Mouse (Mus musculus): Measurements from ENCODE around the gene Lmx1a. TPM values are rescaled to one million over a fixed set of nuclear protein-coding genes. Genes with fewer than 3 reads are reported as not detected.
A peak's percentile ranks its signal among the peaks of the same experiment; 100 is the strongest.

Lmx1a gene
- polyA plus RNA-seq, 1 experiment from 2014 or later: 0.85 TPM

- no peak overlapping the region for H3K4me3 ChIP-seq
- H3K4me1 ChIP-seq (replicated peaks): peaks cover 43% of the 10 kb centered on the region
- no peak overlapping the region for H3K4me2 ChIP-seq
- H3K27ac ChIP-seq (replicated peaks): no peak overlapping the region
- ATAC-seq (ENCODE audit: low read depth): no peak
- H3K9ac ChIP-seq: no peak overlapping the region
- H3K9me3 ChIP-seq: no peaks in the 10 kb centered on the region
- no peaks in the 10 kb centered on the region for H3K36me3 ChIP-seq
- H3K27me3 ChIP-seq: peaks cover 94% of the 10 kb centered on the region
- 90% methylated on average over 10 of the region's 10 CpGs for WGBS
Observed at GRCm38 (mm10) chr1:167760307-167760706, 71.3 kb downstream of the Lmx1a start.

GRCm38 (mm10) chr1:167761785-167762223, 72.8 kb downstream of the Lmx1a start:
- peak overlapping the region; percentile 38; the same call in 1 of the 2 replicates for H3K9ac ChIP-seq
- peaks cover 40% of the 10 kb centered on the region for H3K4me1 ChIP-seq (replicated peaks)
- no peaks in the 10 kb centered on the region for H3K9me3 ChIP-seq
- no peaks in the 10 kb centered on the region for H3K36me3 ChIP-seq
- ATAC-seq (ENCODE audit: low read depth): peak; percentile 16; the same call in 1 of the 2 replicates
- H3K27ac ChIP-seq (replicated peaks): no peak overlapping the region
- H3K27me3 ChIP-seq: peaks cover 94% of the 10 kb centered on the region
- no peak overlapping the region for H3K4me3 ChIP-seq
- H3K4me2 ChIP-seq: peak overlapping the region; percentile 20; the same call in 1 of the 2 replicates
- 4% methylated on average over 13 of the region's 13 CpGs for WGBS

GRCm38 (mm10) chr1:167766619-167767018, 77.6 kb downstream of the Lmx1a start:
- 62% methylated on average over 4 of the region's 4 CpGs for WGBS

GRCm38 (mm10) chr1:167770457-167770856, 81.4 kb downstream of the Lmx1a start:
- Histone ChIP-seq H3K4me3 (no peak overlapping the region), H3K27me3 (peaks cover 36% of the 10 kb centered on the region), H3K4me1 (replicated peaks) (no peaks in the 10 kb centered on the region), H3K9me3 (no peaks in the 10 kb centered on the region), H3K36me3 (no peaks in the 10 kb centered on the region), H3K9ac (no peak overlapping the region), H3K4me2 (no peak overlapping the region), H3K27ac (replicated peaks) (no peak overlapping the region)
- 83% methylated on average over 7 of the region's 7 CpGs for WGBS
- ATAC-seq (ENCODE audit: low read depth): no peak

More at GRCm38 (mm10) chr1:167766619-167767018, 77.6 kb downstream of the Lmx1a start:
- Histone ChIP-seq H3K9me3 (no peaks in the 10 kb centered on the region), H3K9ac (no peak overlapping the region), H3K4me1 (replicated peaks) (peaks cover 10% of the 10 kb centered on the region), H3K4me3 (no peak overlapping the region), H3K4me2 (no peak overlapping the region), H3K27me3 (peaks cover 69% of the 10 kb centered on the region), H3K36me3 (no peaks in the 10 kb centered on the region), H3K27ac (replicated peaks) (no peak overlapping the region)
- no peak for ATAC-seq (ENCODE audit: low read depth)

GRCm38 (mm10) chr1:167779766-167780488, 90.9 kb downstream of the Lmx1a start:
- H3K36me3 ChIP-seq: no peaks in the 10 kb centered on the region
- no peaks in the 10 kb centered on the region for H3K9me3 ChIP-seq
- H3K27ac ChIP-seq (replicated peaks): no peak overlapping the region
- H3K4me1 ChIP-seq (replicated peaks): peaks cover 6% of the 10 kb centered on the region; the same call in 1 of the 2 replicates
- WGBS: 85% methylated on average over 4 of the region's 5 CpGs
- peaks cover 5% of the 10 kb centered on the region; the same call in 1 of the 2 replicates for H3K27me3 ChIP-seq
- no peak overlapping the region for H3K4me2 ChIP-seq
- no peak for ATAC-seq (ENCODE audit: low read depth)
- no peak overlapping the region for H3K4me3 ChIP-seq
- no peak overlapping the region for H3K9ac ChIP-seq

GRCm38 (mm10) chr1:167781787-167782484, 92.9 kb downstream of the Lmx1a start:
- Histone ChIP-seq H3K36me3 (no peaks in the 10 kb centered on the region), H3K27me3 (peaks cover 15% of the 10 kb centered on the region), H3K9ac (no peak overlapping the region), H3K4me2 (no peak overlapping the region), H3K4me1 (replicated peaks) (peaks cover 6% of the 10 kb centered on the region; the same call in 1 of the 2 replicates), H3K4me3 (no peak overlapping the region), H3K9me3 (no peaks in the 10 kb centered on the region), H3K27ac (replicated peaks) (no peak overlapping the region)
- 35% methylated on average over 10 of the region's 10 CpGs for WGBS
- peak; percentile 82 for ATAC-seq (ENCODE audit: low read depth)

- Histone ChIP-seq H3K36me3 (no peaks in the 10 kb centered on the region), H3K4me1 (replicated peaks) (peaks cover 13% of the 10 kb centered on the region), H3K27ac (replicated peaks) (no peak overlapping the region), H3K9me3 (no peaks in the 10 kb centered on the region), H3K4me2 (no peak overlapping the region), H3K4me3 (no peak overlapping the region), H3K27me3 (peaks cover 21% of the 10 kb centered on the region), H3K9ac (no peak overlapping the region)
- 83% methylated on average over 2 of the region's 2 CpGs for WGBS
- no peak for ATAC-seq (ENCODE audit: low read depth)
Observed at GRCm38 (mm10) chr1:167784067-167784466, 95.0 kb downstream of the Lmx1a start.

GRCm38 (mm10) chr1:167788684-167789413, 99.8 kb downstream of the Lmx1a start:
- ATAC-seq (ENCODE audit: low read depth): peak; percentile 57
- Histone ChIP-seq H3K36me3 (no peaks in the 10 kb centered on the region), H3K27me3 (peaks cover 27% of the 10 kb centered on the region), H3K27ac (replicated peaks) (peak overlapping the region; percentile 54), H3K9ac (no peak overlapping the region), H3K9me3 (no peaks in the 10 kb centered on the region), H3K4me3 (no peak overlapping the region), H3K4me2 (peak overlapping the region; percentile 29; the same call in 1 of the 2 replicates), H3K4me1 (replicated peaks) (peaks cover 15% of the 10 kb centered on the region)
- 30% methylated on average over 12 of the region's 12 CpGs for WGBS

GRCm38 (mm10) chr1:167789448-167789847, 100.4 kb downstream of the Lmx1a start:
- H3K27ac ChIP-seq (replicated peaks): peak overlapping the region; percentile 54; the same call in 1 of the 2 replicates
- H3K4me1 ChIP-seq (replicated peaks): peaks cover 15% of the 10 kb centered on the region
- no peaks in the 10 kb centered on the region for H3K36me3 ChIP-seq
- H3K9ac ChIP-seq: no peak overlapping the region
- no peak overlapping the region for H3K4me3 ChIP-seq
- 51% methylated on average over 8 of the region's 8 CpGs for WGBS
- peaks cover 26% of the 10 kb centered on the region for H3K27me3 ChIP-seq
- H3K4me2 ChIP-seq: peak overlapping the region; percentile 29; the same call in 1 of the 2 replicates
- peak; percentile 54; the same call in 1 of the 2 replicates for ATAC-seq (ENCODE audit: low read depth)
- no peaks in the 10 kb centered on the region for H3K9me3 ChIP-seq

- H3K4me2 ChIP-seq: no peak overlapping the region
- no peaks in the 10 kb centered on the region for H3K9me3 ChIP-seq
- no peak for ATAC-seq (ENCODE audit: low read depth)
- no peak overlapping the region for H3K4me3 ChIP-seq
- peaks cover 15% of the 10 kb centered on the region for H3K4me1 ChIP-seq (replicated peaks)
- no peak overlapping the region for H3K9ac ChIP-seq
- no peak overlapping the region for H3K27ac ChIP-seq (replicated peaks)
- H3K36me3 ChIP-seq: no peaks in the 10 kb centered on the region
- WGBS: 78% methylated on average over 3 of the region's 3 CpGs
- peaks cover 24% of the 10 kb centered on the region for H3K27me3 ChIP-seq
Observed at GRCm38 (mm10) chr1:167790688-167791087, 101.7 kb downstream of the Lmx1a start.

- Histone ChIP-seq H3K27ac (replicated peaks) (no peak overlapping the region), H3K4me1 (replicated peaks) (peaks cover 15% of the 10 kb centered on the region), H3K4me3 (no peak overlapping the region), H3K4me2 (no peak overlapping the region), H3K9ac (no peak overlapping the region), H3K27me3 (peaks cover 21% of the 10 kb centered on the region), H3K36me3 (no peaks in the 10 kb centered on the region), H3K9me3 (no peaks in the 10 kb centered on the region)
- 76% methylated on average over 11 of the region's 11 CpGs for WGBS
- ATAC-seq (ENCODE audit: low read depth): no peak
Observed at GRCm38 (mm10) chr1:167791221-167791620, 102.2 kb downstream of the Lmx1a start.

All from neural tube, embryonic 13.5 days (tissue).